Mouse (Mus musculus): ENCODE results near the gene Crtc1. TPM values are rescaled to one million over a fixed set of nuclear protein-coding genes. Genes with fewer than 3 reads are reported as not detected.

Gene Crtc1
- polyA plus RNA-seq, 2 experiments: 2.9 to 3.9 TPM

DNA sequence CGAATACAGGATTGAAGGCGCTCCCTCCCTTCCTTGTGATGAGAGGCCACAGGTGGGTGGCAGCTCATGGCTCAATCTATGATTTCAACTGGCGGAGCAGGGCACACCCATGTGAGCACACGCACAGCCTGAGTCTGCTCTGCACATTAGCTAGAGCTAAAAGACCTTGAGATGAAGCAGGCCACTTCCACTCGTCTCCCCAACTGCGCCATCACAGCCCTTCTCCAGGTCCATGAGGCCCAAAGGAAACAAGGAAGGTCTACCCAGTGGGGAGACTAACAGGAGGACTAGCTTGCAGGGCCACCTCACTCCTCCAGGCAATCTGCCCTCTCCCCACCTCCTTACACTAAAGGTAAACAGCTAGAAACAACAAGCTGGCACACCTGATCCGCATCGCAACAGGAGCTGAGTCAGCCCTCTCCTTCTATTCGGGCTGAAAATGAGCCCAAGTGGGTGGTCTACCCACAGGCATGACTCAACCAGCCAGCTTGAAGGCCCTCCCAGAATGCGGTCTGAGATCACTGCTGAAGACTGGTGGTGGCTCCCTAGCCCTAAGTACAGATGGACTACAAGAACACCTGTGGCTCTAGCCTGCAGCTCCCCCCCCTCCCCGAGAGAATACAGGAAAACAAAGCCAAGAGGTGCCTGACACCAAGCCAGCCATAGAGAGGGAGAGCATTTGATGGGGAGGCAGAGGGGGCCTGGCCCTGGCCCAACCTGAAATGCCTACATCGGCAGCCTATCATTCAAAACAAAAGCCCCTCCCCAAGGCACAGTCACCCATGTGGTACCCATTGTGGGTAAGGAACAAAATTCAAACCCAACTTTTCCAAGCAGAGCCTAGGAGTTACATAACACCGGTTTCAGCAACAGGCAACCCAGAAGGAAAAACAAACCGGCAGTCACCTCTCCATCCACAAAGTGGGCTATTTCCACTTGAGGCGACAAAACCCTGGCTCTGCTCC, 88.1 kb downstream of the Crtc1 start:
- Histone ChIP-seq H3K27me3 (ENCODE audit: control insufficient read depth, insufficient read depth, low read length) (no peaks in the 10 kb centered on the region), H3K4me2 (ENCODE audit: low read depth) (peak overlapping the region; percentile 96), H3K27ac (peak overlapping the region; percentile 86), H3K36me3 (replicated peaks; ENCODE audit: control insufficient read depth, insufficient read depth, low read depth) (peaks cover 41% of the 10 kb centered on the region), H3K9ac (replicated peaks) (peak overlapping the region; percentile 99), H3K9me3 (ENCODE audit: control insufficient read depth, low read length) (no peaks in the 10 kb centered on the region), H3K4me3 (ENCODE audit: insufficient read depth in 1 of 2, low read depth in 2 of 2, low read length in 2 of 2) (peak overlapping the region; percentile 82 to 98), H3K4me1 (replicated peaks; ENCODE audit: control insufficient read depth in 2 of 2, insufficient read depth in 2 of 2, low read length in 1 of 2) (peaks cover 59 to 67% of the 10 kb centered on the region in 2 experiments)
- DNase-seq (ENCODE audit: low read depth in 3 of 3, low spot score in 3 of 3) (no peak), ATAC-seq (ENCODE audit: insufficient read depth) (no peak)
- TF ChIP-seq EP300 (IDR thresholded peaks at IDR 0.05; ENCODE audit: low read depth) (no peak), CTCF (IDR thresholded peaks at IDR 0.05; ENCODE audit: low read depth) (no peak)
- 30% methylated on average over 15 of the region's 15 CpGs for WGBS (ENCODE audit: insufficient replicate concordance)

GRCm38 (mm10) chr8:70347860-70348420, 91.4 kb downstream of the Crtc1 start:
- ATAC-seq (ENCODE audit: insufficient read depth): no peak
- peaks cover 54% of the 10 kb centered on the region for H3K36me3 ChIP-seq (replicated peaks; ENCODE audit: control insufficient read depth, insufficient read depth, low read depth)
- no peak overlapping the region for H3K4me2 ChIP-seq (ENCODE audit: low read depth)
- H3K9me3 ChIP-seq (ENCODE audit: control insufficient read depth, low read length): no peaks in the 10 kb centered on the region
- H3K27ac ChIP-seq: no peak overlapping the region
- H3K9ac ChIP-seq (replicated peaks): peak overlapping the region; percentile 12; the same call in 1 of the 2 replicates
- no peak overlapping the region for H3K4me3 ChIP-seq (ENCODE audit: insufficient read depth in 1 of 2, low read depth in 2 of 2, low read length in 2 of 2)
- WGBS (ENCODE audit: insufficient replicate concordance): 42% methylated on average over 1 of the region's 1 CpGs
- peaks cover 36 to 56% of the 10 kb centered on the region in 2 experiments for H3K4me1 ChIP-seq (replicated peaks; ENCODE audit: control insufficient read depth in 2 of 2, insufficient read depth in 2 of 2, low read length in 1 of 2)
- DNase-seq (ENCODE audit: low read depth in 3 of 3, low spot score in 3 of 3): no peak
- TF ChIP-seq CTCF (IDR thresholded peaks at IDR 0.05; ENCODE audit: low read depth): no peak
- TF ChIP-seq EP300 (IDR thresholded peaks at IDR 0.05; ENCODE audit: low read depth): no peak
- H3K27me3 ChIP-seq (ENCODE audit: control insufficient read depth, insufficient read depth, low read length): no peaks in the 10 kb centered on the region

- 79% methylated on average over 4 of the region's 4 CpGs for WGBS (ENCODE audit: insufficient replicate concordance)
- Histone ChIP-seq H3K4me1 (replicated peaks; ENCODE audit: control insufficient read depth in 2 of 2, insufficient read depth in 2 of 2, low read length in 1 of 2) (peaks cover 36 to 56% of the 10 kb centered on the region in 2 experiments), H3K27ac (no peak overlapping the region), H3K9ac (replicated peaks) (no peak overlapping the region), H3K4me3 (ENCODE audit: insufficient read depth in 1 of 2, low read depth in 2 of 2, low read length in 2 of 2) (no peak overlapping the region), H3K9me3 (ENCODE audit: control insufficient read depth, low read length) (no peaks in the 10 kb centered on the region), H3K4me2 (ENCODE audit: low read depth) (no peak overlapping the region), H3K36me3 (replicated peaks; ENCODE audit: control insufficient read depth, insufficient read depth, low read depth) (peaks cover 59% of the 10 kb centered on the region), H3K27me3 (ENCODE audit: control insufficient read depth, insufficient read depth, low read length) (no peaks in the 10 kb centered on the region)
- ATAC-seq (ENCODE audit: insufficient read depth): no peak
- no peak for TF ChIP-seq EP300 (IDR thresholded peaks at IDR 0.05; ENCODE audit: low read depth)
- no peak for TF ChIP-seq CTCF (IDR thresholded peaks at IDR 0.05; ENCODE audit: low read depth)
- DNase-seq (ENCODE audit: low read depth in 3 of 3, low spot score in 3 of 3): no peak
These were observed 91.9 kb downstream of the Crtc1 start for GRCm38 (mm10) chr8:70347443-70347842.

DNA sequence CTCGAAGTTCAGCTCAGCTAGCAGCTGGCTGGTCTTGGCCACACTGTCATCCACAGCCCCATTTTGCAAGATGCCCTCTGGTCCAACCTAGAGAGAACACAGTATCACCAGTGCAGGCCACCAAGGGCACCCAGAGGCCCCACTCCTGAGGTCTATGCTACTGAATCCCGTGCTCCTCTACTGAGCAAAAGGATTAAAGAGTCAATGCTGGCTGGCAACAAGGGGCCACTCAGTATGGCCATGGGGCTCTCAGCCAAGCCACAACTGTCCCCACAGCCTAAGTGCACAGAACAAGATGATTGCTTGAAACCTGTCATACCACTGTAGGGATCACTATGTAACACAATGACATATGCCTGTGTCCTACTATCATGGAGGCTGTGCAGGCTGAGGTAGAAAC, 95.1 kb downstream of the Crtc1 start:
- no peak overlapping the region for H3K4me2 ChIP-seq (ENCODE audit: low read depth)
- no peak for DNase-seq (ENCODE audit: low read depth in 3 of 3, low spot score in 3 of 3)
- no peaks in the 10 kb centered on the region for H3K9me3 ChIP-seq (ENCODE audit: control insufficient read depth, low read length)
- H3K27ac ChIP-seq: no peak overlapping the region
- no peak overlapping the region for H3K4me3 ChIP-seq (ENCODE audit: insufficient read depth in 1 of 2, low read depth in 2 of 2, low read length in 2 of 2)
- peaks cover 19 to 32% of the 10 kb centered on the region in 2 experiments for H3K4me1 ChIP-seq (replicated peaks; ENCODE audit: control insufficient read depth in 2 of 2, insufficient read depth in 2 of 2, low read length in 1 of 2)
- TF ChIP-seq CTCF (IDR thresholded peaks at IDR 0.05; ENCODE audit: low read depth) (no peak), EP300 (IDR thresholded peaks at IDR 0.05; ENCODE audit: low read depth) (no peak)
- H3K27me3 ChIP-seq (ENCODE audit: control insufficient read depth, insufficient read depth, low read length): no peaks in the 10 kb centered on the region
- 82% methylated on average over 2 of the region's 2 CpGs for WGBS (ENCODE audit: insufficient replicate concordance)
- no peak overlapping the region for H3K9ac ChIP-seq (replicated peaks)
- peaks cover 74% of the 10 kb centered on the region for H3K36me3 ChIP-seq (replicated peaks; ENCODE audit: control insufficient read depth, insufficient read depth, low read depth)
- no peak for ATAC-seq (ENCODE audit: insufficient read depth)

- Histone ChIP-seq H3K27ac (no peak overlapping the region), H3K4me1 (replicated peaks; ENCODE audit: control insufficient read depth in 2 of 2, insufficient read depth in 2 of 2, low read length in 1 of 2) (peaks cover 13 to 26% of the 10 kb centered on the region in 2 experiments), H3K9me3 (ENCODE audit: control insufficient read depth, low read length) (no peaks in the 10 kb centered on the region), H3K4me2 (ENCODE audit: low read depth) (no peak overlapping the region), H3K9ac (replicated peaks) (no peak overlapping the region), H3K4me3 (ENCODE audit: insufficient read depth in 1 of 2, low read depth in 2 of 2, low read length in 2 of 2) (no peak overlapping the region), H3K27me3 (ENCODE audit: control insufficient read depth, insufficient read depth, low read length) (no peaks in the 10 kb centered on the region), H3K36me3 (replicated peaks; ENCODE audit: control insufficient read depth, insufficient read depth, low read depth) (peaks cover 74% of the 10 kb centered on the region)
- ATAC-seq (ENCODE audit: insufficient read depth): peak; percentile 42; the same call in 1 of the 2 replicates
- 63% methylated on average over 6 of the region's 6 CpGs for WGBS (ENCODE audit: insufficient replicate concordance)
- TF ChIP-seq CTCF (IDR thresholded peaks at IDR 0.05; ENCODE audit: low read depth) (peak; percentile 80), EP300 (IDR thresholded peaks at IDR 0.05; ENCODE audit: low read depth) (no peak)
- no peak for DNase-seq (ENCODE audit: low read depth in 3 of 3, low spot score in 3 of 3)
These were observed 95.7 kb downstream of the Crtc1 start for GRCm38 (mm10) chr8:70343696-70344095.

All from liver, embryonic 14.5 days (tissue).